Mouse (Mus musculus) embryonic facial prominence, embryonic 15.5 days (tissue): ENCODE measurements at regions not wholly inside any gene's neighbourhood (a gene's known extent, or its start where the extent isn't known, plus 50 kb on each side); places are given as distances from the start of the nearest gene placed in this dataset.

Experiments
- ATAC-seq: fragments of 200-750 bp; cut with Nextera tagmentation; 2 replicates; pipeline ENCODE4 v1.8.0; 2017; ENCODE audit warnings: low read depth, moderate TSS enrichment; ENCODE audit not compliant: insufficient number of reproducible peaks, low FRiP score, low TSS enrichment
- H3K27ac ChIP-seq: fragments of 300-500 bp; sonication (generic); replicated peaks from 2 replicates; pipeline ENCODE4 v1.5.1; 2015; ENCODE audit warnings: mild to moderate bottlenecking, inconsistent platforms
- H3K27me3 ChIP-seq: fragments of 300-500 bp; sonication (generic); 2 replicates; pipeline ENCODE4 v1.6.1; 2015; ENCODE audit warnings: inconsistent platforms
- H3K36me3 ChIP-seq: fragments of 300-500 bp; sonication (generic); 2 replicates; pipeline ENCODE4 v1.6.1; 2015; ENCODE audit warnings: mild to moderate bottlenecking, inconsistent platforms
- H3K4me1 ChIP-seq: fragments of 300-500 bp; sonication (generic); 2 replicates; pipeline ENCODE4 v1.6.1; 2015; ENCODE audit warnings: inconsistent platforms
- H3K4me2 ChIP-seq: fragments of 300-500 bp; sonication (generic); replicated peaks from 2 replicates; pipeline ENCODE4 v1.6.1; 2015; ENCODE audit warnings: mild to moderate bottlenecking, inconsistent platforms
- H3K4me3 ChIP-seq: fragments of 300-500 bp; sonication (generic); replicated peaks from 2 replicates; pipeline ENCODE4 v1.5.1; 2015; ENCODE audit warnings: mild to moderate bottlenecking, inconsistent platforms
- H3K9ac ChIP-seq: fragments of 300-500 bp; sonication (generic); 2 replicates; pipeline ENCODE4 v1.6.1; 2015; ENCODE audit warnings: inconsistent platforms
- H3K9me3 ChIP-seq: fragments of 300-500 bp; sonication (generic); replicated peaks from 2 replicates; pipeline ENCODE4 v1.6.1; 2016; ENCODE audit warnings: inconsistent platforms
- WGBS: fragments of 180-500 bp; shearing (Covaris S2); methylation state at CpG from one replicate; pipeline ENCODE4 v1.1.7; 2015; 5-methylcytosine and 5-hydroxymethylcytosine counted together

- ATAC-seq, result no peak
- peaks cover 6% of the 10 kb centered on the region for H3K27me3 ChIP-seq
- WGBS, result 82% methylated on average over 6 of the region's 6 CpGs
These were observed 62.9 kb upstream of the Gm2310 start for GRCm38 (mm10) chr15:8582676-8583075.

GRCm38 (mm10) chr15:8581146-8581913, 61.6 kb upstream of the Gm2310 start:
- no peak overlapping the region for H3K4me2 ChIP-seq
- no peak overlapping the region for H3K27ac ChIP-seq
- H3K4me3 ChIP-seq, result no peak overlapping the region
- no peaks in the 10 kb centered on the region for H3K4me1 ChIP-seq
- H3K27me3 ChIP-seq, result peaks cover 6% of the 10 kb centered on the region
- no peaks in the 10 kb centered on the region for H3K36me3 ChIP-seq
- no peaks in the 10 kb centered on the region for H3K9me3 ChIP-seq
- no peak overlapping the region for H3K9ac ChIP-seq
- ATAC-seq, result no peak
- 58% methylated on average over 8 of the region's 8 CpGs for WGBS

More at GRCm38 (mm10) chr15:8582676-8583075, 62.9 kb upstream of the Gm2310 start:
- no peaks in the 10 kb centered on the region for H3K36me3 ChIP-seq
- H3K4me3 ChIP-seq, result no peak overlapping the region
- no peak overlapping the region for H3K4me2 ChIP-seq
- peaks cover 8% of the 10 kb centered on the region; the same call in 1 of the 2 replicates for H3K4me1 ChIP-seq
- H3K27ac ChIP-seq, result no peak overlapping the region
- H3K9me3 ChIP-seq, result no peaks in the 10 kb centered on the region
- H3K9ac ChIP-seq, result no peak overlapping the region

GRCm38 (mm10) chr15:8580077-8580476, 60.3 kb upstream of the Gm2310 start:
- Histone ChIP-seq H3K27me3 (peaks cover 6% of the 10 kb centered on the region), H3K9me3 (no peaks in the 10 kb centered on the region), H3K9ac (no peak overlapping the region), H3K4me1 (no peaks in the 10 kb centered on the region), H3K36me3 (no peaks in the 10 kb centered on the region), H3K27ac (no peak overlapping the region), H3K4me3 (no peak overlapping the region), H3K4me2 (no peak overlapping the region)
- ATAC-seq, result no peak

GRCm38 (mm10) chr15:8577480-8577881, 57.7 kb upstream of the Gm2310 start:
- Histone ChIP-seq H3K9me3 (no peaks in the 10 kb centered on the region), H3K4me3 (no peak overlapping the region), H3K27ac (no peak overlapping the region), H3K4me2 (no peak overlapping the region), H3K27me3 (peaks cover 6% of the 10 kb centered on the region), H3K36me3 (no peaks in the 10 kb centered on the region), H3K9ac (no peak overlapping the region), H3K4me1 (no peaks in the 10 kb centered on the region)
- no peak for ATAC-seq
- 8% methylated on average over 3 of the region's 3 CpGs for WGBS

GRCm38 (mm10) chr15:8576975-8577374, 57.2 kb upstream of the Gm2310 start:
- 66% methylated on average over 5 of the region's 5 CpGs for WGBS
- no peak overlapping the region for H3K9ac ChIP-seq
- ATAC-seq, result no peak

GRCm38 (mm10) chr15:8569617-8570016, 49.9 kb upstream of the Gm2310 start:
- peak overlapping the region; percentile 92 for H3K27ac ChIP-seq
- 0 out of 2 replicates have a peak, but pooled peaks cover 4% of the 10 kb centered on the region for H3K27me3 ChIP-seq
- ATAC-seq, result no peak
- WGBS, result 5% methylated on average over 11 of the region's 11 CpGs
- H3K9me3 ChIP-seq, result no peaks in the 10 kb centered on the region
- H3K36me3 ChIP-seq, result no peaks in the 10 kb centered on the region
- peak overlapping the region; percentile 33 for H3K9ac ChIP-seq
- H3K4me2 ChIP-seq, result peak overlapping the region; percentile 86
- H3K4me3 ChIP-seq, result peak overlapping the region; percentile 58
- H3K4me1 ChIP-seq, result peaks cover 9% of the 10 kb centered on the region; the same call in 1 of the 2 replicates

More at GRCm38 (mm10) chr15:8576975-8577374, 57.2 kb upstream of the Gm2310 start:
- no peaks in the 10 kb centered on the region for H3K9me3 ChIP-seq
- peaks cover 6% of the 10 kb centered on the region for H3K27me3 ChIP-seq
- no peak overlapping the region for H3K4me3 ChIP-seq
- no peak overlapping the region for H3K27ac ChIP-seq
- H3K36me3 ChIP-seq, result no peaks in the 10 kb centered on the region
- no peaks in the 10 kb centered on the region for H3K4me1 ChIP-seq
- H3K4me2 ChIP-seq, result no peak overlapping the region
